Mouse (Mus musculus): ENCODE data around the gene Rbm6.

Rbm6 gene

DNA sequence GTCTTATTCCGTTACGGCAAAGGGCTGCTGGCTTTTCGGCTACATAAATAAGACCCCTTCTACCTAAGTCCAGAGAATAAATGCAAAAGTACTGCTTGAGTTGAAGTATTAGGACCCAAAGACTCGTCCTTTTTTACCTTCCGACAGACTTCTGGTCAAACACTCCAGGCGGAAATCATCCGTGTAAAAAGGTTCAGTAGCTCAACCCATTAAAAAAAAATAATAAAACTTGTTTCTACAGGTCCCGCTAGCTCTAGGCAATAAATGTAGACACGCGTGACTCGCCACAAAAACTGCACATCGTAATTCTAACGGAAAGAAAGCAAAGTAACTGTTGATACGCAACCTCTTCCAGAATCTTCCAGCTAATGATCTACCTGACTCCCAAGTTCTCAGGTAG lies at the start of gene Rbm6:
Gene Rbm6 (minus strand): TSS at position 101 of the 400 bp plus-strand sequence.
- in situ Hi-C loops (cut with MboI, MseI) = loop anchor here (5.0 kb wide), 1 partner anchor 321 kb away; the partner anchor contains the start of gene Rassf1

DNA sequence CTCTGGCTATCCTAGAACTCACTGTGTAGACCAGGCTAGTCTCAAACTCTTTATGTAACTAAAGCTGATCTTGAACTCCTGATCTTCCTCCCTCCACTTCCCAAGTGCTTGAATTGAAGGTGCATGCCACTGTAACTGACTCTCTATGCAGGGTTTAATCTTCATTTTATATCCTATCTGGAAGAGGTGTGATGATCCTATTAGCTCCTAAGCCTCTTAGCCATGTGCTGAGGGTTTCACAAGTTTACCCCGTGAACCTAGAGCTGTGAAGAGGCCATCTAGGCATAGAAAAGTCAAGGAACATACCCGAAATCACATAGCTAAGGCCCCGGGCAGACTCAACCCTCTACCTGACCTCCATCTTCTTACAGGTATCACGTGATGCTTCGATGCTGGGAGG lies 46.4 kb upstream of the Rbm6 start:
- in situ Hi-C loops (cut with MboI, MseI) = no loop called here

DNA sequence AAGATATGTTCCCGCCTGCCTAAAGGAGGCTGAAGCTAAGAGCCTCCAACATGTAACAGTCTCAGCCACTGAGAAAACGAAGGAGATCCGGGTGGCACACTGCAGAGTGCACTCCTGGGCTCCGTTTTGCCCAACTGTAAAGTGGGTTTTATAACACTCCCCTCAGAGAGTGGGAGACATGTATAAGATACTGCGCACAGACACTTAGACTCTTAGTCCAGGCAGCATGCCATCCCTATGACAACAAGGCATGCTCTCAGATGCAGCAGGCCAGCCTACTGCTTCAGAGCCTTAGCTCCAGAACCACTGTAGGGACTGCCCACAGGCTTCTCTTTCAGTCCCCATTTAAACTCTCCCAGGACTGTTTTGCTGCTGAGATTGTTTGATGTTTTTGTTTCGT lies 45.8 kb upstream of the Rbm6 start:
- in situ Hi-C loops (cut with MboI, MseI) = no loop called here

DNA sequence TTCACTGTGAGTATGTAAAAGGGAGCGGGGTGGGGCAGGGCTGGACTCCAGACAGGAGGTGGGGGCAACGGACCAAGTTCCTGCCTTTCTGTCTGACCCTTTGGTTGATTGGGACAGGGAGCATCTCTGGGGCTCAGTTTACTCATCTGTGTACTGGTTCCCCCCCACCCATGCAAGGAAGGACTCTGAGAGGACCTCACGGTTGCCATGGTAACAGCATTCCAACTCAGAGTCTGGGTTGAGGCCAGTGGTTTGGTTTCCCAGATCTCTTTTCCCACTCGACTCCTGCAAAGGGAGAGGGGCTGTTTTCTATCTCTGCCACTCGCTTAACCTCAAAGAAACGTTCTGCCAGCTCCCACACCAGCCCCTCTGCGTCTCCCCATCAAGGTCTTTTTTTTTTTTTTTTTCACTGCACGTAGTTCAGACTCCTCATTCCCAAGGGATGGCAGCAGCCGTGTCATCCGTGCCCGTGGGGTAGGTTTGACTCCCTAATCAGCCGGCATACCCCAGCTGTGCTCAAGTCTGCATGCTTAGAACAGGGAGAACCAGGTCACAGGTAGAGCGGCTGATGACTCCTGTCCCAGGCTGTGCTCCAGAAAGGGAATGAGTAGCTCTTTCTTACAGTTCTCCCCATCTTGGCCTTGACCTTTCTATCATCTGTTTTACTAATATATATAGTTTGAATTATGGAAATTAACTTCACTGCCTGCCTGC lies 45.0 kb upstream of the Rbm6 start:
- in situ Hi-C loops (cut with MboI, MseI) = no loop called here

- in situ Hi-C loops (cut with MboI, MseI) = loop anchor here (5.0 kb wide), 1 partner anchor 152 kb away; no protein-coding TSS in a partner anchor
These were observed 41.9 kb upstream of the Rbm6 start for GRCm38 (mm10) chr9:107914764-107915420.

- in situ Hi-C loops (cut with MboI, MseI) = loop anchor here (5.0 kb wide), 1 partner anchor 157 kb away; no protein-coding TSS in a partner anchor
These were observed 37.2 kb upstream of the Rbm6 start for GRCm38 (mm10) chr9:107910025-107910769.

DNA sequence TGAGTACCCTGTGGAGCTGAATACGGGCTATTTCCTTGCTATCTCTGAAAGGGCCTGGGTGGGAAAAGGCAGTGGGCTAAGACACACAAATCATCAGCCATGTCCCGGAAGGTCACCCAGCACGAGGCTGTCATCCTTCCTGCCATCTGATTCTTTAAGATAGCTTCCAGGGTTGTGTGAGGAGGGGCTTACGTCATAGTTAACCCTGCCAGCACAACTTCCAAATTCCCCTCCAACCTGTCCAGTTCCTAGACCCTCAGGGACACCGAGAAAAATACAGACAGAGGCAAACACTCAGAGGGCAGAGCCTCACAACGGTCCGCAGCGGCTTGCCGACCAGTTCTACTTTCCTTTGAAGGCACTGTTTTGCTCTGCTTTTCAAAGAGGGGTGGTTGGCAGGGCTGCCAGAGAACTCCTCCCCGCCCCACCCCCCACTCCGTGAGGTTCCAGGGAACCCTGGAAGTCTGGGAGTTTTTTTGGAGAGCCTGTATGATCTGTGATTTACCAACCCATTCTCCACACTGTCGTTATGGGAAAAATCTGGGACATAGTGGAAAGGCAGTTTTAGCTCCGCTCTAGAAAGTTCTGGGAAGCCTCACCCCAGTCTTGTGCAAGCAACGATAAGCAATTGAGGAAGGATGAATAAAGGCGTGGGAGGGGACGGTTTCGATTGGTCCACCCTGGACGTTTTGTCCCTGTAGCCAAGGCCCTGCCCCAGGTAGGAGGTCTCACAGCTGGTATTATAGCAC lies 35.5 kb upstream of the Rbm6 start:
- in situ Hi-C loops (cut with MboI, MseI) = no loop called here

- in situ Hi-C loops (cut with MboI, MseI) = no loop called here
These were observed 34.7 kb upstream of the Rbm6 start for GRCm38 (mm10) chr9:107907801-107908120.

DNA sequence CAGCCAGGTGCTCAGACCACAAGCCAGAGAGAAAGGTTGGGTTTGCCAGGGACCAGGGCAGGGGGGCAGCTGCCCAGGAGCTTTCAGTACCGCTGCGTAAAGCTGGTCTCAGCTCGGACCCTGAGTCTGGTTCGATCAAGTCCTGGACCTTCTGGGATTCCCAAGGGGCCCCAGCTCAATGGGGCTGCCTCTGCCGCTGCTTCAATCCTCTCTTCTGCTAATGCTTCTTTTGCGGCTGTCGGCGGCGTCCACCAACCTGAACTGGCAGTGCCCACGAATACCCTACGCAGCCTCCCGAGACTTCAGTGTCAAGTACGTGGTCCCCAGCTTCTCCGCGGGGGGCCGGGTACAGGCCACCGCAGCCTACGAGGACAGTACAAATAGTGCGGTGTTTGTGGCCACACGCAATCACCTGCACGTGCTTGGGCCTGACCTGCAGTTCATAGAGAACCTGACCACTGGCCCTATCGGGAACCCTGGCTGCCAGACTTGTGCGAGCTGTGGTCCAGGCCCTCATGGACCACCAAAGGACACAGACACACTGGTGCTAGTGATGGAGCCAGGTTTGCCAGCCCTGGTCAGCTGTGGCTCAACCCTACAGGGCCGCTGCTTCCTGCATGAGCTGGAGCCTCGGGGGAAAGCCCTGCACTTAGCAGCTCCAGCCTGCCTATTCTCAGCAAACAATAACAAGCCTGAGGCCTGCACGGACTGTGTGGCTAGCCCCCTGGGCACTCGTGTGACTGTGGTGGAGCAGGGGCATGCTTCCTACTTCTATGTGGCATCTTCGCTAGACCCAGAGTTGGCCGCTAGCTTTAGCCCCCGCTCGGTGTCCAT lies 34.1 kb upstream of the Rbm6 start:
- in situ Hi-C loops (cut with MboI, MseI) = no loop called here

DNA sequence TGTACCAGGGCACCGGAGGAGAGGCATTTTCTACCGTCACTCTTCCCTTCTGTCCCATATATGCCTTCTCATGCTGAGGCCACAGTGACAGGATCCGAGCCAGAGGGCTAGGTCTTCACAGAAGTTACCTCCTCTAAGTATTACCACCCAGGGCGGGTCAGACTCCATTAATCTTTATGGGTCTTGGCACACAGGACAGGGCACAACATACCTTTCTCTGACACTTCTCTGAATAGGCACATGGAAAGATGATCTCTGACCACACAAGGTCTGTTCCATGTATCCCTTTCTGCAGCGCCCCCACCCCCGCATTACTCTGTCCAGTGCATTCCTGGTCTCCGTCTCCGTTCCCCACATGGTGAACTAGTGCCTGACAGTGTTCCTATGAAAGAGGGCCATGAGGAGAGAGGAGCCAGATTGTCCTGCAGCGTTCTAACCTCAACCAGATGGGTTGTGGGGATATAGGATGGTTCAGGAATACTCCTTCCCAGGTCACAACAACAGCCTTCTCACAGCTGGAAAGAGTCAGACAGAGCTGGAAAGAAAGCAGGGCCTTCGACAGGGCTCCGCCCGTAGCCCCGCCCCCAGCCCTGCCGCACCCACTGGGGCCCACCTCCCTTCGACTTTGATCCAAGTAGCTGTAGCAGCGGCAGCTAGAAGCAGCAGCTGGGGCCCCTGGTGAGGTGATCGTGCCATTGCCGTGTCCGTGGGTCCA lies 33.4 kb upstream of the Rbm6 start, which contains the start of gene Mst1r:
Gene Mst1r (plus strand): TSS at position 622 of the 715 bp plus-strand sequence.
- in situ Hi-C loops (cut with MboI, MseI) = no loop called here

GRCm38 (mm10) chr9:107904726-107905125 lies 31.7 kb upstream of the Rbm6 start:
- in situ Hi-C loops (cut with MboI, MseI) = no loop called here

DNA sequence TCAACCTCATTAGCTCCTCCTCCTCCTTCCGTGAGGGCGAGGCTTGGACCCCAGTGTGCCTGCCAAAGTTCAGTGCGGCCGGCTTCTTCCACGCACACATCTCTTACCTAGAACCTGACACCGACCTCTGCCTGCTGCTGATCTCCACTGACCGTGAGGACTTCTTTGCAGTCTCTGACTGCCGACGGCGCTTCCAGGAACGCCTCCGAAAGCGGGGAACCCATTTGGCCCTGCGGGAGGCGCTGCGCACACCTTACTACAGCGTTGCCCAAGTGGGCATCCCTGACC lies 28.5 kb upstream of the Rbm6 start:
- in situ Hi-C loops (cut with MboI, MseI) = no loop called here

DNA sequence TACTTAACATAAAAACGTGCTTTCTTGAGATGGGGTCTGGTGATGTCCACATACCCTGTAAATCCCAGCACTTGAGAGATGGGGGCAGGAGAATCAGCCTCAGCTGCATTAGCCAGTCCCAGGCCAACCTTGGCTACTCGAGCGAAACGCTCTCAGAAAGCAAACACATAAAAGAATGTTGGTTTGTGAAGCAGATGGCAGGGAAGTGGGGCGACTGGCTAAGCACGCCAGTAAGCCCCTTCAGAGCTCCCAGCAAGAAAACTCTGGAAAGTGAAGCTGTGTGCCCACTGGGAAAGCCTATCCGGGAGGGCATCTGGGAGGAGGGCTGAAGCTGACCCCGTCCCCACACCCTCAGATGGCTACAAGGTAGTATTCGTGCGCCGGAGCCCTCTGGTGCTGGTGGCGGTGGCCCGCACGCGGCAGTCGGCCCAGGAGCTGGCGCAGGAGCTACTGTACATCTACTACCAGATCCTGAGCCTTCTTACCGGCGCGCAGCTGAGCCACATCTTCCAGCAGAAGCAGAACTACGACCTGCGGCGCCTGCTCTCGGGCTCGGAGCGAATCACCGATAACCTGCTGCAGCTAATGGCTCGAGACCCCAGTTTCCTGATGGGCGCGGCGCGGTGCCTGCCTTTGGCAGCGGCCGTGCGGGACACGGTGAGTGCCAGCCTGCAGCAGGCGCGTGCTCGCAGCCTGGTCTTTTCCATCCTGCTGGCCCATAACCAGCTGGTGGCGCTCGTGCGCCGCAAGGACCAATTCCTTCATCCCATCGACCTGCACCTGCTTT lies 28.0 kb upstream of the Rbm6 start:
- in situ Hi-C loops (cut with MboI, MseI) = no loop called here

GRCm38 (mm10) chr9:107899855-107900254 lies 26.8 kb upstream of the Rbm6 start:
- in situ Hi-C loops (cut with MboI, MseI) = no loop called here

GRCm38 (mm10) chr9:107898563-107898962 lies 25.5 kb upstream of the Rbm6 start:
- in situ Hi-C loops (cut with MboI, MseI) = no loop called here

DNA sequence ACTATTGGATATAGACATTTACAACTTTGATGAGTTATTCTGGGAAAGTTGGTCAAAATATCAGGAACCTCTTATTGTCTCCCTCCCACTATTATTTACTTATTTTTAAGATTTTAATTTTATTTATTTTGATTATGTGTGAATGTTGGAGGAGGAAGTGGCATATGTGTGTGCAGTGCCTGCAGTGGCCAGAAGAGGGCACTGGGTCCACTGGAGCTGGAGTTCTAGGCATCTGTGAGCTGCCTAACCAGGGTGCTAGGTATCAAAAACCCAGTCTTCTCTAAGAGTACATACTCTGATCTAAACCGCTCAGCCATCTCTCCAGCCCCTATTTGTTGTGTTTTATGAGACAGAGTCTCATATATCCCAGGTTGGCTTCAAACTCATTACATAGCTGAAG lies 18.0 kb upstream of the Rbm6 start:
- in situ Hi-C loops (cut with MboI, MseI) = no loop called here

DNA sequence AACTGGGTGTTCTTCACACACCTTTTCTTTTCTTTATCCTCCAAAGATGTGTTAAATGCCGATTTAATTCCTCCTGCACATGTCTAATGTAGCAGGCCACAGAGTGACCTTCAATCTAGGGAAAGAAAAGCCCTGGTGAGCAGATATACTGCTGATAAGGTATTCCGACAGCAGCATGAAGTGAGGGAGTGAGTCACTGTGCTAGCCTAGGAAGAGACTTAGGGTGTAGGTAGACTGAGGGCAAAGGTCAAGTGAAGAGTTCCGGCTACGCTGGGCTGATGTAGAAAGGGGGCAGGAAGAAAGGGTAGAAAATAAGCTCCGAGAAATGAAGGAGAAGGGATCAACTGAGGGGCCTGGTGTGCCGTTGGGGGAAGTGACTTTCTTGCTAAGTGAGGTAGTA lies 17.2 kb upstream of the Rbm6 start:
- in situ Hi-C loops (cut with MboI, MseI) = no loop called here

DNA sequence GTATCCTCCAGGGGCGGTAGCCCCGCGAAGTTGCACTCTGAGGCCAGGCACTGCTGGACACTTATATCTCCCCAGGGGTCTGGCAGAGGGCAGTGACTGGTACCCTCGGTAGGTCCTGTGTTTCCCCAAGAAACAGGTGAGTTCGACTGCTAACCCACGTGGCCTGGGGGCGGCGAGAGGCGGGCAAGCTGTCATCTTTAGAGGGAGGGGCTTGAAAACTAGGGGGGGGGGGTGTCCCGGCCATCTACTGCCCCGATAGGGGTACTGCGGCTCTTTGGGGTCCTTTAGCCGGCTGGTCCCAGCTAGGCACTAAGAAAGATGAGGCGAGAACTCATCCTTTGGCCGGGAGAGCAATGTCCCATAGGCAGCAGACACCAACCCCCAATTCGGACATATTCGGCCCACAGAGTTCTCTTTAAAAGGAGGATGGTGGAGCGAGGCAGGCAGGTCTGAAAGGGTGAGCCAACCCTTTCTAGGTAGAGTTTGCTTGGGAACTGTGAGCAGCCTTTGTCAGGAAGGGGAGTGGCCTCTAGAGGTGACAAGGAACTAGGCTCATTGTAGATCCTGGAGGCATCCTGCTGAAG lies 15.3 kb upstream of the Rbm6 start:
- in situ Hi-C loops (cut with MboI, MseI) = no loop called here

DNA sequence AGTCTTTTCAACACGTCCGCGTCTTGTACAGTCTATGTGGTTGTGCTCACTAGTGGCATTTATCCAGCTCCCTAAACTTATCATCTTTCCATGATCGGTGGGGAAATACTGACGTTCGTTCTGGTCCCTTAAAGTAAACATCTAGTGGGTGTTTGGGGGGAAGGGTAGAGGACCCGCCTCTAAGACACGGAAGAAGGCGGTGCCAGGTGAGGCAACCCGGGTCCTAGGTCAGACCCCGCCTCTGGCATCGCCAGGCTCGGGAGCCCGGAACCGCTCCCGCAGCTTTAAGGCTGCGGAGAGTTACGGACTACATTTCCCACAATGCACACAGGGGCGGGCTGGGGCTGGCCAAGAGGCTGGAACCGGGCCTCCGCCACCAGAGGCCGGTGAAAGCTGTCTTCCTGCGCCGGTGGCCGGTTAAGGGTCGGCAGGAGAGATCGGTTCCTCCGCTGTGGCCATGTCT lies 14.8 kb upstream of the Rbm6 start, which contains the start of gene Mon1a:
Gene Mon1a (plus strand): TSS at position 348 of the 463 bp plus-strand sequence.
- in situ Hi-C loops (cut with MboI, MseI) = no loop called here

Measured in regulatory T cell (primary cell).